Mouse (Mus musculus) C2C12 (cell line): ENCODE results near the gene Cep19.

Experiments
- CTCF ChIP-seq: IDR thresholded peaks from one replicate; pipeline ENCODE4 v1.5.1; 2011; ENCODE audit not compliant: control insufficient read depth, insufficient read depth, insufficient read length
- FOSL1 ChIP-seq: IDR thresholded peaks from one replicate; pipeline ENCODE4 v1.8.0; 2011; ENCODE audit warnings: mild to moderate bottlenecking, low read length; ENCODE audit not compliant: poor library complexity, insufficient read depth, severe bottlenecking
- MAX ChIP-seq: IDR thresholded peaks from one replicate; pipeline ENCODE4 v1.6.1; 2011; ENCODE audit warnings: mild to moderate bottlenecking, control low read depth
- MYOD1 ChIP-seq: IDR thresholded peaks from one replicate; pipeline ENCODE4 v1.6.1; 2011; ENCODE audit warnings: low read depth; ENCODE audit not compliant: control insufficient read depth, insufficient read length
- MYOG ChIP-seq: IDR thresholded peaks from one replicate; pipeline ENCODE4 v1.6.1; 2011; ENCODE audit not compliant: control insufficient read depth, insufficient read length; ENCODE audit errors: extremely low read depth
- USF1 ChIP-seq: IDR thresholded peaks from one replicate; pipeline ENCODE4 v1.6.1; 2011; ENCODE audit warnings: low read depth, mild to moderate bottlenecking, control low read depth, moderate library complexity

- TF ChIP-seq CTCF = no peak
- no peak for TF ChIP-seq USF1
- TF ChIP-seq FOSL1 = no peak
- no peak for TF ChIP-seq MAX
- TF ChIP-seq MYOG = no peak
- no peak for TF ChIP-seq MYOD1
Measured at GRCm38 (mm10) chr16:32087629-32088443, 11.8 kb upstream of the Cep19 start.
